Mouse (Mus musculus): ENCODE measurements around the gene Olfr732.

Gene Olfr732

GRCm38 (mm10) chr14:50284106-50284505 lies at the start of gene Olfr732:
Olfr732 (minus strand) TSS chr14:50284206.
- DNase-seq (ENCODE audit: low spot score in 2 of 2): no peak

- no peak for DNase-seq (ENCODE audit: low spot score in 2 of 2)
Observed at GRCm38 (mm10) chr14:50326661-50327060, 42.7 kb upstream of the Olfr732 start, which contains the start of gene Olfr734. Olfr734 (minus strand) TSS chr14:50326761.

GRCm38 (mm10) chr14:50301422-50301821 lies 17.4 kb upstream of the Olfr732 start, which contains the start of gene Olfr733:
Olfr733 (minus strand) TSS chr14:50301522.
- no peak for DNase-seq (ENCODE audit: low spot score in 2 of 2)

- no peak for DNase-seq (ENCODE audit: low spot score in 2 of 2)
Observed at GRCm38 (mm10) chr14:50241766-50242165, 42.2 kb downstream of the Olfr732 start, which contains the start of gene Olfr731. Olfr731 (minus strand) TSS chr14:50241866.
